Mouse (Mus musculus) A20 (cell line): ENCODE results near the gene 2010300C02Rik.
"Not testable (repeated sequence)": the region's sequence is repeated elsewhere in the genome, so short reads cannot be mapped to it uniquely, and the experiment has no call there.

ENCODE experiments used
- DNase-seq: peaks from one replicate; pipeline ENCODE4 v3.0.0-alpha.2; 2011; ENCODE audit warnings: low read depth, low spot score

The 2010300C02Rik gene

DNA sequence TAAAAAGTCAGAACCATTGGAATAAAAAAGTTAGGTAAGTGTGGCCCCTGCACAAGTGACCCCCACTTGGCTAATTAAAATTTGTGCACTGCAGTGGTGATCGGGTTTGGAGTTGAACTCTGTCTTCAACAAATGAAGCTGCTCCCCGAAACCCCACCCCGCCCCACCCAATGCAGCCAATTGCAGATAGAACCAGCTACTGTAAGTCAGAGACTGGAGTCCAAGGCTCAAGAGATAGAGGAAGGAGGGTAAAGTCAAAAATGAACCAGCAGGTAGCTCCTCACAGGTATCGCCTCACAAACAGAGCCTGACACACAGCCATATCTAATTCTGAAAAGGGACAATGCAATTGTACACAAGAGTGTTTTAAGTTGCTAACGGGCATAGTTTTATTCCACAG lies 90.0 kb downstream of the 2010300C02Rik start:
- DNase-seq: no peak

DNA sequence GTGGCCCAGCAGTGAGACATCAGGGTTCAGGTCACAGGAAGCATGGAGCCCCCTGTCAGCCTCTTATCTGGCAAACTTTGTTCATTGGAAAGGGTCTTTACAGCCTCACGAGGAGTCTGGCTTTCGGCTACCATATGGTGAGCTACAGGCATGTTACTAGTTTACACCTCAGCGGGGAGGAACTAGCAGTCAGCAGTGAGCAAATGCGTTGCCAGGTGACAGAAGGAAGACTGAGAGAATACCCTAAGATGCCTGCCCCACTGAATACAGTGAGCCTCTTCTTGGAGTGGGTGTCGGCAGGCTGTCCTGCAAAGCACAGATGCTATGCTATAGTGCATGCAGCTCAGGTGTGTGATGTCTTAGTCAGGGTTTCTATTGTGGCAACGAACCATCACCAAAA lies 91.1 kb downstream of the 2010300C02Rik start:
- no peak for DNase-seq

DNA sequence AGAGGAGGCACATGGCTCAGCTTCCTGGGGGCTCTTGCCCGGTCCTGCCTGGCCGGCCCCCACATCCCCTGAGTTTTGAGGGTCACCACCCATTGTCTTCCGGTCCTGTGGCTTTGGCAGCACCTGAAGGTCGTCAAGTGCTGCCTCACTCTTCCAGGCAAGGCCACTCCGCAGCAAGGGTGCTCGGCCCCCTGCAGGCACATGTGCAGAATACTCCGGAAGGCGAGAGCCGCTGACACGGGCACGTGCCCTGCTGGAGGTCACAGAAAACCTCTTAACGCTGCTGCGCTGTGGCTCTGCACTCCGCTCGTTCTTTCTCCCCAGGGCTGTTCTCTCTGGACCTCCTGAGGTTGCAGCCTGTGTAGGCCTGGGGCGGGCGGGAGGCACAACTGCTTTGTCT lies 95.7 kb downstream of the 2010300C02Rik start:
- no peak for DNase-seq

DNA sequence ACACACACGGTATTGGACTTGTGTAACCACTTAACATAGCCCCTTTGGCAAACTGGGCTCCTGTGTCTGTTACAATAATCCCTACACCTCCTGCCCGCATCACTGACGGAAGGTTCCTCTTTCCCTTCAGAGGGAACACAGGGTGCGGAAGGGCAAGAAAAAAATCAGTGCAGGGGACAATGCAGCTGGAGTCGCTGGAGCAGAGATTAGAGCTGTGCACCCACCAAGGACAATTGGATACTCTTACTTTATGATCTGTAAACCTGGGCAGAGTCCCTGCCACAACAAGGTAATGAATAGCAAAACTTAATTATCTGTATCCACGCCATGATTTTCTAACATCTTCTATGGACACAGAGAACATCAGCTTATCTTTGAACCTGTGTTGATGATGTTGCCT lies 97.8 kb downstream of the 2010300C02Rik start:
- DNase-seq: no peak

DNA sequence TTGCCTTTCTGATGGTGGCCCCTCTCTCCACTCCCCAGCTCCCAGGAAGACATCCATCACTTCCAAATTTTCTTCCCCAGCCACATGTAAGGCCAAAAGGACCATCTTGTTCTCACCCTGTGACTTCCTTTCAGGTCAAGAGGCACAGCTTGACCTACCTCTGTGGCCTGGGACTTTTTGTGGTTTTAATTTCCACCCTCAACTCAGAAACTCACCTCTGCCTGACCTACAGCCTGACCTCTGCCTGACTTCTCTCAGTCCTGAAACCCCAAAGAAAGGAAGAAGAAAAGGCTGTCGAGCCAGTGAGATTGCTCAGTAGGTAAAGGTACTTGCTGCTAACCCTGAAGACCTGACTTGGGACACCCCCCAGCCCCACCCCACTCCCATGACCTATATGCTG lies 100.3 kb downstream of the 2010300C02Rik start:
- DNase-seq: no peak

DNA sequence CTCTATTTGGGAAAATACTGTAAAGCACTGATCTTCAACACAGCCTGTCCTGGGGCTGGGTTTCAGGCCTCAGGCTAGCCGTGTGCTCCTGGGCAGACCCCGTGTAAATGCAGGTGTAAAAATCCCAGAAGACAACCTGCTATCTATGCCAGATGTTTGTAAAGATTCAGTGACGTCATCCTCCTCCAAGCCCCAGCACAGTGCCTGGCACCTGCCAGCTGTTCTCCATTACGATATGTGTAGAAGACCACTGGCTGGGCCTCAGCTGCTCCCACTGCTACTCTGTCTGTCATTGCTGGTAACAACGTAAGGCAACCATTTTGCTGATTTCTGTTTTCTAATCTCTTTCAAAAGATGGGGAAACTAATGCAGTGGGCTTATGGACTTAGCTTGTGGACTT lies 102.8 kb downstream of the 2010300C02Rik start:
- peak; percentile 16 for DNase-seq

DNA sequence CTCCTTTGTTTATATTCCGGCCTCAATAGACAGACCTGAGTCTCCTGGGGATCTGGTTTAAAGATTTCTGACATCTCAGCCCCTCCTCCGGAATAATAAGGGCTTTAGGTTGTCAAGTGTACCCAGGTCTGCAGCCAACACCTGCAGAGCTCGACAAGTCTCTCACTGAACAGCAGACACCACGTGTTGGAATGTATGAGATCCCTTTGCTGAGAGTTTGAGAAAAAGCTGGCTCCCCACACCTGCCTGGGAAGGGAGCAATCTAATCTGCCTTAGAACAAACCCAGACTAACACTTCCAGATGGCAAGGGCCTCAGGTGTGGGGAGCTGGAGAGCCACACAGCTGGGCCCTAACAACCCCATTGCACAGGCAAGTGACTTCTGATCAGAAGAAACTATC lies 103.3 kb downstream of the 2010300C02Rik start:
- DNase-seq: no peak

DNA sequence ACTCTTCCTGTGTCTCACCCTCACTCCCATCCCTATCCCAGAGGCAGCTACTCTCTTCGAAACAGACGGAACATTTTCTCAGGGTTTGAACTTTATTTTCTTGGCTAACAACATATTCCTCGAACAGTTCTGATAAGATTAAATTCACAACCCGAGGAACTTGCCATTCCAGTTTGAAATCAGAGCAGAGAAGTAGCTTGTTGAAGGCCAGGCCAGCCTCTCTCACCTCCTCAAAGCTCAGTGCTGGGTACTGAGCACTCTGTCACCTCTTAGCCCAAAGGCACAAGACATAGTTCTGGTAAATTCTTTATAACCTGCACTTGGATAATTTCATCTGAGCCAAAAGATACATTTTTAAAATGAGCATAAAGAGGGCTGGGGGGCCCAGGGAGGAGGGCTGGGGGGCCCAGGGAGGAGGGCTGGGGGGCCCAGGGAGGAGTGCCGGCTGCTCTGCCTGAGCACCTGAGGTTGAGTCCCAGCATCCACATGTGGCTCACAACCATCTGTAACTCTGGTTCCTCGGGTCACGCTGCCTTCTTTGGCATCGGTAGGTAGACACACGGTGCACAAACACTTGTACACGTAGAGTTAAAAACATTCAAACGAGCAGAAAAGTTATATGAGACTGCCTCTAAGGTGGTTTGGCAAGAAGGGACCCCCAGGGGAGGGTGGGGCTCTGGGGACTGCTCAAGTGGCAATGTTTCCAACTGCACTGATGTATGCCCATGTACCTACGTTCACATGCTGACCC lies 104.4 kb downstream of the 2010300C02Rik start:
- no peak for DNase-seq

DNA sequence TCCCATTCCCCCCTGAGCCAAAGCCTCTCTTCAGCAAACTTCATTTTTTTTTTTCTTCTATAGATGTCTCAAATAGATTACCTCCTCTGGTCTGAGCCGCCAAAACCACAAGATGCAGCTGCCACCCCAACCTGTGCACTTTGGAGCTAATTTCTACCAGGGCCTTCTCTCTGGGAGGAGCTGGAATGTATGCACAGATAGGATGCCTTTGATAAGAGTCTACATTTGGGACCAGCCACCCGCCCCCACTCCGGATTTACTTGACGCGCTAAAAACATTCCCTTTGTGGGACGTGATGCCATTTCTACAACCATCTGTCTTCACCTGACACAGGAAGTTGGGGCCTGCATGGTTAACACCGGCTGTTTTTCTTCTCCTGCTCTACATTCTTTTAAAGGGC lies 105.0 kb downstream of the 2010300C02Rik start:
- DNase-seq: no peak

DNA sequence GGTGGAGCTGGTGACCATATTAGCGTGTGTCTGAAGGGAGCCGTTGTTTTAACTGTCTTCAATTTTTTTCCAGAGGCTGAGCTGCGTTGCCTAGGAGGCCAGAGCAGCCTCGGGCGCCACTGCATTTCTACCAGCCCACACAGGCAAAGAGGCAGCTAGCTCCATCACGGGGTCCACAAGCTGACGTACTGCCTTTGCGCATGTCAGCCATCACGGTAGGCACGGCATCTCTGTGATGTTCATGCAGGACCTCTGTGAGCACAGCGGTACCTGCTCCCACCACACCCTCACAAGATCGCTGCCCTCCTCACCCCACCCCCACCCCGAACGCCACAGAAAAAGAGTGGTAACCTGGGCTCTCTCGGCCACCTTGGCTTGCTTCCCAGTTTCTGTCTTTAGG lies 105.8 kb downstream of the 2010300C02Rik start:
- DNase-seq: no peak

DNA sequence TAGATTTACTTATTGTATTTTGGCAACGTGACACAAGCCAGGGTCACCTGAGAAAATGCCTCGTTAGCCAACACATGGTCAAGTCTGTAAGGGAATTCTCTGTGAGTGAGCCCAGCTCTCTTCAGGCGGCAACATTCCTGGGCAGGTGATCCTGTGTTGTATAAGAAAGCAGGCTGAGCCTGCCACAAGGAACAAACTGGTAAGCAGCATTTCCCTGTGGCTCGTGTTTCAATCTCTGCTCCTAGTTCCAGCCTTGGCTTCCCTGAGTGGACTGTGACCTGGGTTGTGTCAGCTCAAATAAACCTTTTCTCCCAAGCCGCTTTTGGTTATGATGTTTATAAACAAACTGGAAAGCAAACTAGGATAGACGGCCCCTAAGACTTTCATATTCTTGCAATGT lies 108.9 kb downstream of the 2010300C02Rik start:
- DNase-seq: no peak

DNA sequence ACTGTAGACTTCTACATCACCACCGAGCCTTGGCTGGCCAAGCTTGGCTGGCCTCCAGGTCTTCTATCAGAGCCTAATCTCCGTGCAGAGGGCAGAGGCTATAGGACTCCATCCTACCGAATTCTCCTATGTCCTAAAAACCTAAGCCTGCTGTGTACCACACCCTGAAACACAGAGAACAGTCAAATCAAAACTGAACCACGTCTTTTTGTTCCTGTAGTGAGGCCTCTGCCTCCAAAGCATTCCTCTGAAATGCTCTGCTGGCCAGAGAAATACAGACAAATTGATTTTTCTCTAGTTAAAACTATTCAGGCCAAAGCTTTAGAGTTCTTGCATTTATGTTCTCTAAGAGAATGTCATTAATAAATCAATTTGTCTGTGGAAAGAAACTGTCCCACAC lies 109.6 kb downstream of the 2010300C02Rik start:
- DNase-seq: no peak

DNA sequence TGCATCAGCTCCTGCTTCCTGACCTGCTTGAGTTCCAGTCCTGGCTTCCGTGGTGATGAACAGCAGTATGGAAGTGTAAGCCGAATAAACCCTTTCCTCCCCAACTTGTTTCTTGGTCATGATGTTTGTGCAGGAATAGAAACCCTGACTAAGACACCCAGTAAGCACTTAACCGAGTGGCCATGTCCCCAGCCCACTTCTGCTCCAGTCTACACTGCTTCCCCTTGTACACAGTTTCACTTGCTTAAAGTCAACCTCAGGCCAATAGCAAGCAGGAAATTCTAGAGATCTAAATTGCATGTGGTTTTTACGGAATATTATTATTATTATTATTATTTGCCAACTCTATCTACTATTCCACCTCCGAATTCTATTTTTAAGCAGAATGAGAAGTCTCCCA lies 114.2 kb downstream of the 2010300C02Rik start:
- not testable (repeated sequence) for DNase-seq

DNA sequence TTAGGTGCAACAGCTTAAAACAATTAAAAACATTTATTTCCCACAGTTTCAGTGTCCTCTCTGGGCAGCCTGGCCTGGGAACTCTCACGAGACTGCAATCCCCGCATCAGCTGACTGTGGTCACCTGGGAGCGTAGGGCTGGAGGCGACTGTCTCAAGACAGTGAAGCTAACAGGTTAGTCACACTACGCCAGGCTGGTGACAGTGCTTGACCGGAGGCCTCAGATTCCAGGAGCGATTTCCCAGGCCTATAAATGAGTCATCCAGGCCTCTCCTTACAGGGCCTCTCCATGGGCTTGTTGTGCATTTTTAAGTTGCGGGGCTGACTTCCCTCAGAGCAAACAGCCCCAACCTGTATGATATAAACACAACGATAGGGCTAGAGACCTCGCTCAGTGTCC lies 116.7 kb downstream of the 2010300C02Rik start:
- DNase-seq: no peak

DNA sequence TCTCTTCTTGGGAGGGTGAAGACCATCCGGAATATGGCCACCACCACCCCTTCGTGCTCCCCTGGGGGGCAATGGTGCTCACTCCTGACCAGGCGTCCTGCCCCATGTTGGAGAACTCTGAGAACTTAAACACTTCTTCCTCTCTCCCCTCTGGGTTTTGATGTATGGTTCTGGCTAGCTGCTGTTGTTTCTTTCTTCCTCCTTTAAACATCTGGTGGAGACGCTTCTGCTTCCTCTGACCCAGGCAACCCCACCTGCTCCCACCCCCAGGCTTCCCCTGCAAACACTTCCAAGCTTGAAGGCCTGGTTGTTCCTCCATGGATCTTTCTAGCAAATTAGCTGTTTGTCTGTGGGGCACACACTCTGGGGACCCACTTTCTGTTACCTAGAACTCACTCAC lies 117.6 kb downstream of the 2010300C02Rik start:
- DNase-seq: no peak

DNA sequence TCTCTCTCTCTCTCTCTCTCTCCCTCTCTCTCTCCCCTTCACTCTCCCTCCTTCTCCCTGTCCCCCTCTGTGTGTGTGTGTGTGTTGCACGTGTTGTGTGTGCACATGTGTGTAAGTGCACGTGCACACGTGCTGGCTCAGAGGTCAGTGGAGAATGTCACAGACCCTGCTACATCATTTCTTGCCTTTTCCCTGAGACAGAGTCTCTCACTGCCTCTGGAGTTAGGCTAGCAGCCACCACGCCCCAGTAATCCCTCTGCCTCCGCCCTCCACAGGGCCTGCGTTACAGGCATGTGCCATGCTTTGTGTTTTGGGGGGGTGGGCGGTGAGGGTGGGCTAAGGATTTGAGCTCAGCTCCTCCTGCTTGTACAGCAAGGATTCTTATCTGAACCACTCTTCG lies 118.4 kb downstream of the 2010300C02Rik start:
- no peak for DNase-seq

DNA sequence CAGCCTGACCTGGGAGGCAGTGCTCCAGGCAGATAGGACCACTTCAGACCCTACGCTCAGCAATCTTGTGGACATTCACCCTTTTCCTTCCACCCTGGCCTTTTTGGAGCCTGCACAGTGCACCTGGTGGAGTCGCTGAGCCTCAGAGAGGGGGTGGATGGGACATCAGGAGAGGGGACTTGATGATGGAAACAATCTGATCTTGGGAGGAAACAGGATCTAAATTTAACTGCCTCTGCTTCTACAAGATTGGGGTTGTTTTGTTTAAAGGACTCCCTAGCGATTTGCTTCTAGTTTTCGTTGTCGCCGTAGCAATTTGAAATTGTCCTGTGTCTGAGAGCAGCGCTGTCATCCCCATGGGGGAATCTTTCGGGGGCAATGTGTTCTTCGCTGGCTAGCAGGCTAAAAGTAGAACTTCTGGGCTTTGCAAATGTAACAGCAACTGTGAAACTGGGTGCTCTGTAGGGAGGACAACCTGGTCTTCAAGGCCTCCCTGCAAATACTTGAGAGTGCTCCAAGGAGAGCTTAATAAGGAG lies 119.2 kb downstream of the 2010300C02Rik start:
- DNase-seq: no peak

DNA sequence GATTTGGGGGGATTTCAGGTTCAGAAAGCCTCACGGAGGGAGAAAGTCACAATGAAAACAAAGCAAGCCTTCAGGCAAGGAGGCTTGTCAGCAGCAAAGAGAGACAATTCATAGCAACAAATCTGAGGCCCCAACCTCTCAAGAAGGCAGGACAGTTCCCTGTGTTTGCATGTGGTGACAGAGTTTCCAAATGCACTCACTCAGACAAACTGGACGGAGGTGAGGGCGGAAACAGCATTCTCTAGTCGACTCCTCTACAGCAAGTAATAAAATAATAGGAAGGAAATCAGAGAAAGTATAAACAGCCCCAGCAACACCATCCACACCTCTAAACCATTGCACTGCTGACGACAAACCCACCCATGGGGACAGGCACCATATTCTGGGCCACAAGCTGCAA lies 120.9 kb downstream of the 2010300C02Rik start:
- no peak for DNase-seq

DNA sequence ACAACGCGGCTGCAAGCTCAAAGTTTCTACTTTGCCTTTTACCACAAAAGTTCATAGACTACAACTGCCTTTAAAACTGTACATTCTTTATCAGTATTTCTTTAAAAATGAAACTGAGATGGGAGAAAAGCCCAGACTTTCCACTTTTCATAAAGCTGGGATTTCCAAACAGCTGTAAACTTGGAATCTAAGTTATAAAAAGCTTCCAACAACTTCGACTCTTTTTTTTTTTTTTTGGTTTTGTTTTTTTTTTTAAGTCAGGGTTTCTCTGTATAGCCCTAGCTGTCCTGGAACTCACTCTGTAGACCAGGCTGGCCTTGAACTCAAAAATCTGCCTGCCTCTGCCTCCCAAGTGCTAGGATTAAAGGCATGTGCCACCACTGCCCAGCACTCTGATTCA lies 125.1 kb downstream of the 2010300C02Rik start:
- DNase-seq: not testable (repeated sequence)

DNA sequence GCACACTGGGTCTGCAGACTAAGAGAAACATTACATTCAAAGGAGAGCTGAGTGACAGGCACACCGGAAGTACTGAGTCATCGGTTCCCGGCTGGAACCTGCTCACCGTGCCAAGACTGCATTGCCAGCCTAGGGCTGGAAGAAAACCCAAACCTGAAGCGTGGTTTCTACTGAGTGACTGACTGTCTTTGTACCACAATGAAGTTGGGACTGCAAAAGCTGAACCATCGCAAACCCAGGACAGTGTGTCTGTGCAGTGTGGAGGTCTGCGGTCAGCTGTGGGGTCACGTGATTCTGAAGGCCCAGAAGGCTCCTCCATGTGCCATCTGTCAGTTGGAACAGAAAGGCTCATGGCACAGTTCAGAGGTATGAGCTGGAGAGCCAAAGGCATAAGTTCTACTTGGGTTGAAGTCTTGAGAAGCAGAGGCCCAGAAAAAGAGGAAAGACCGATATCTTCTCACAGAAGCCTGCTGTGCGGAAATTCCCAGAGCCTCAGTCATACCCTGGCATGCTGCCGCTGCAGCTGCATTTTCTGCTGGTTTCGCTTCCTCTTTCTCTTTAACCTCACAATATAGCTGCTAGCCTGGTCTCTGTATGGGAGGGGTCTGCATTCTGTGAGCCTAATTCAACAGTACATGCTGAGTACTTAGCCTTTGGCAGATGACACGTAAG lies 133.9 kb downstream of the 2010300C02Rik start:
- peak; percentile 93 for DNase-seq

DNA sequence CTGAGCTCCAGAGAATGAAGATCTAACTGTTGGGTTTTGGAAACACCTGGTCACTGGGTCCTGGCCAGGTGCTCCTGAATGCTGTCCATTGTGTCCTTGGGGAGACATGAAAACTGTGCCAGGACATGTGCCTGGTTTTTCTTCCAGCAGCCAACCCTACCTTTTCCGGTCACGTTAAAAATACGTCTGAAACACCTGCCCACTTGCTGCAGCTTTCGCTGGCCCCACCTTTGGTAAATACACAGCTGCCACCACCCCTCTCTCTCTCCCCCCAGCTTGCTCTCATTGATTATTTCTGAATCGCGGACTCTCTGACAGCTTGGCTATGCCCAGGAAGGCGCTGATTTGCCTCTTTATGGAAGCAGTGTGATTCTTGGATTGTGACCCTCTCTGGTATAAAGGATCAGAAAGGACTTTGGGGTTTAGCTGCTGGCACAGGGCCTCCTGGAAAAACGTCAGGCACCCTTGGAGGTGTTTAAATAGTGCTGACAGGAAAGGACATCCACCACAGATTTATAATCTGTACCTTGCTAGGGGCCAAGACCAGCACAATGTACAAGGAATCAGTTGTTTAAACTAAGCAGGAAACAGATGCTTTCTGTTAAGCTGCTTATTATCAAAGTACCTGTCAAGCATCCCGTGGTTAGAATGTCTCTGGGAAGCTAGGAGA lies 136.0 kb downstream of the 2010300C02Rik start:
- DNase-seq: no peak

DNA sequence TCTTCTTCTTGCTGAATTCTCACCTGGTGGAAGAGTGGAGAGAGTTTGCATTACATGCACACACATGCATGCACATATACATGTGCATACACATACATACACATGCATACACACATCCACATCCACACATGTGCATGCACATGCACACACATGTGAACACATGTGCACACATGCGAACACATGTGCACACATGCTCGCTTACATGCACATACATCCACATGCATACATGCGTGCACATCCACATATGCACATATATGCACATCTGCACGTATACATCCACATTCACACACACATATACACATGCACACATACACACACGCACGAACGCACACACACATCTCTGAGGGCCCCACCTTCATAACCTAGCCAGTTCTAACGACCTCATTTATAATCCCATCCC lies 136.7 kb downstream of the 2010300C02Rik start:
- DNase-seq: no peak

DNA sequence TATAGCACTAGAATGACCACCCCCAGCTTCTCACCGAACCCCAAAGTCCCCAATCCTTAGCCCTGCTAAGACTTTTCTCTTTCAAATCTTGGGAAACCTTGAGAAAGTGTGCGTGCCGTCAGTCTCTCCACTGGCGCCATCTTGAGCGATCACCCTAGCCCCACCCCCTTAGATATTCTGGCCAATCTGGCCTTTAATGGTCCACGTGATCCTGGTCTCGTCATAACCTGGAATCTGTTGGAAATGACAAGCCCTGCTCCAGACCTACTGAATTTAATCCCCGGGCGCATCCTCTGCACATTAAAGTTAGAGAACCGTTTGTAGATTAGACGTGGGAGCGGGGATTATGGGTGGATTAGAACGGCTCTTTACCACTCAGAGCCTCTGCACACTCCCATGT lies 140.2 kb downstream of the 2010300C02Rik start:
- DNase-seq: no peak
